Mouse (Mus musculus): ENCODE measurements around the gene H2-T22. TPM values are rescaled to one million over a fixed set of nuclear protein-coding genes. Genes with fewer than 3 reads are reported as not detected.

Gene H2-T22
- polyA plus RNA-seq (2017; shearing (Covaris generic)), result 263 TPM

DNA sequence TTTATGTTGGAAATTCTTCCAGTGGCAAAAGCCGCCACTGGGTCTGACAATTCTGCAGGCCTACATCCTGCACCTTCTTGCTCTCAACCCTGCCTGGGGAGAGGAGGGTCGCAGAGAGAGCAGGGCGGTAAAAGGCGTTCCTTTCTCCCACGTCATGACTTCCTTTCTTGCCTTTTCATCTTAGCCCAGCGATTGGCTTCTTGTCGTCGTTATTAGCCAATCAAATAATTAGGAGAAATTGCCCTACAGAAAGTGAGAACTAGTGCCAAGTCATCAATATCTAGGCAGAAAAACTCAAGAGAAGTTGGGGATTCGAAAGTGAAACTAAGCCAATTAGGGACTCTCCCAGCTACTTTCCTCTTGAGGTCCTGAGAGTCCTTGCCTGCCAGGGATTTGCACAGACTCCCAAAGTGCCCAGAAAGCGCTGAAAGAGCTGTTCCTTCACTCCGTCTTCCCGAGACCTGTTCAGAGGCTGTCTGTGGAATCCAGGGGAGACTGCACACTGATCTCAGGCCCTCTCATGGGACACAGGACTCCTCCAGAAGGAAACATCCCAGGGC lies at the start of gene H2-T22, which contains the start of gene Gm6034:
Gene H2-T22 (minus strand): TSS at position 138 of the 560 bp plus-strand sequence.
Gene Gm6034 (plus strand): TSS at position 352 of the 560 bp plus-strand sequence.

GRCm38 (mm10) chr17:36058362-36058761 lies 15.8 kb upstream of the H2-T22 start, which contains the start of gene Gm11127:
Gm11127 (minus strand) TSS chr17:36058371.

DNA sequence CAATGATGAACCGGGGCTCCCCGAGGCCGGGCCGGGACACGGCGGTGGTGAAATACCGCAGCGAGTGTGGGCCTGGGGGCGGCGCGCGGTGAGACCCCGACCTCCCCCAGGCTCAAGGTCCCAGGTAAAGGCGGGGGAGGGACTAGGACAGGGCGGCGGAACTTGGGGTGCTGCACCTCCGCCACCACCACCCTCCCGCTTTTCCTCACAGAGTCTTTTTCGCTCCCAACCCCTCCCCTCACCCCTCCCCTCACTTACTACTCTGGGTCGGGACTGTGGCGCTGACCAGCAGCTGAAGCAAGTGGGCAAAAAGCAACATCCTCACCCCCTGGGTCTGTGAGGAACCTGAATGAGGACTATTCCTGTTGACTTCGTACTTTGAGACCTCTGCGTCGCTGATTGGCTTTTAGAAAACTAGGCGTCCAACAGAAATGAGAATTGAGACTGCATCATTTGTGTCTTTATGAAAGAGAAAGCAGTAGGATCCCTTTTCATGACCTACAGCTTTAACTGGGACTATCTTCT lies 10.1 kb downstream of the H2-T22 start, which contains the start of gene H2-T23:
Gene H2-T23 (minus strand): TSS at position 505 of the 525 bp plus-strand sequence.

GRCm38 (mm10) chr17:36020191-36021073 lies 22.1 kb downstream of the H2-T22 start, which contains the start of gene H2-T24:
H2-T24 (minus strand) TSS chr17:36020560.

Other genes starting within 250 kb of the H2-T22 start
- 0.89 TPM for gene Ier3, start 221.1 kb downstream of the H2-T22 start, polyA plus RNA-seq (2017; shearing (Covaris generic))
- 48.6 TPM for gene Flot1, start 219.5 kb downstream of the H2-T22 start, polyA plus RNA-seq (2017; shearing (Covaris generic))
- gene Tubb5, start 204.4 kb downstream of the H2-T22 start, polyA plus RNA-seq (2017; shearing (Covaris generic)), result 154 TPM
- 17.8 TPM for gene Mdc1, start 201.2 kb downstream of the H2-T22 start, polyA plus RNA-seq (2017; shearing (Covaris generic))
- gene Nrm, start 181.4 kb downstream of the H2-T22 start, polyA plus RNA-seq (2017; shearing (Covaris generic)), result 27.3 TPM
- 596 TPM for gene Ppp1r18, start 177.2 kb downstream of the H2-T22 start, polyA plus RNA-seq (2017; shearing (Covaris generic))
- gene Dhx16, start 162.9 kb downstream of the H2-T22 start, polyA plus RNA-seq (2017; shearing (Covaris generic)), result 28.1 TPM
- gene 2310061I04Rik, start 145.3 kb downstream of the H2-T22 start, polyA plus RNA-seq (2017; shearing (Covaris generic)), result 28.9 TPM
- 28.4 TPM for gene Atat1, start 132.7 kb downstream of the H2-T22 start, polyA plus RNA-seq (2017; shearing (Covaris generic))
- 77.6 TPM for gene Mrps18b, start 126.4 kb downstream of the H2-T22 start, polyA plus RNA-seq (2017; shearing (Covaris generic))
- gene Ppp1r10, start 126.3 kb downstream of the H2-T22 start, polyA plus RNA-seq (2017; shearing (Covaris generic)), result 62.6 TPM
- 162 TPM for gene Abcf1, start 73.0 kb downstream of the H2-T22 start, polyA plus RNA-seq (2017; shearing (Covaris generic))
- gene Gnl1, start 62.9 kb downstream of the H2-T22 start, polyA plus RNA-seq (2017; shearing (Covaris generic)), result 16.1 TPM
- 20.4 TPM for gene Prr3, start 62.5 kb downstream of the H2-T22 start, polyA plus RNA-seq (2017; shearing (Covaris generic))
- 27.0 TPM for gene H2-T24, start 22.2 kb downstream of the H2-T22 start, polyA plus RNA-seq (2017; shearing (Covaris generic))
- 848 TPM for gene H2-T23, start 9.9 kb downstream of the H2-T22 start, polyA plus RNA-seq (2017; shearing (Covaris generic))
- gene Gm6034, start 214 bp upstream of the H2-T22 start, polyA plus RNA-seq (2017; shearing (Covaris generic)), result 0.56 TPM
- not detected for gene Gm11127, start 15.6 kb upstream of the H2-T22 start, polyA plus RNA-seq (2017; shearing (Covaris generic))
- gene Gm19684, start 78.9 kb upstream of the H2-T22 start, polyA plus RNA-seq (2017; shearing (Covaris generic)), result 1.3 TPM
- not detected for gene Gm7030, start 86.7 kb upstream of the H2-T22 start, polyA plus RNA-seq (2017; shearing (Covaris generic))
- 12.9 TPM for gene Gm8909, start 125.8 kb upstream of the H2-T22 start, polyA plus RNA-seq (2017; shearing (Covaris generic))
- 0.92 TPM for gene H2-T3, start 147.5 kb upstream of the H2-T22 start, polyA plus RNA-seq (2017; shearing (Covaris generic))
- gene Rpp21, start 215.3 kb upstream of the H2-T22 start, polyA plus RNA-seq (2017; shearing (Covaris generic)), result 170 TPM
- gene Trim39, start 229.5 kb upstream of the H2-T22 start, polyA plus RNA-seq (2017; shearing (Covaris generic)), result 23.2 TPM
- gene H2-M10.2, start 243.7 kb upstream of the H2-T22 start, polyA plus RNA-seq (2017; shearing (Covaris generic)), result not detected